Mouse (Mus musculus) hindbrain, embryonic 11.5 days (tissue): ENCODE results near the gene Idh2. TPM values are rescaled to one million over a fixed set of nuclear protein-coding genes. Genes with fewer than 3 reads are reported as not detected.

Experiments used
- ATAC-seq: fragments of 200-750 bp; cut with Nextera tagmentation; 2 replicates; pipeline ENCODE4 v1.8.0; 2017; ENCODE audit warnings: mild to moderate bottlenecking, moderate TSS enrichment, moderate library complexity; ENCODE audit not compliant: low FRiP score
- DNase-seq: peaks from one replicate; pipeline ENCODE4 v3.0.0-alpha.2; 2015; ENCODE audit warnings: low spot score
- H3K27ac ChIP-seq: fragments of 300-500 bp; sonication (generic); 2 replicates; pipeline ENCODE4 v1.5.1; 2014; ENCODE audit warnings: mild to moderate bottlenecking, low read depth, low read length
- H3K27me3 ChIP-seq: fragments of 300-500 bp; sonication (generic); 2 replicates; pipeline ENCODE4 v1.6.1; 2014; ENCODE audit warnings: mild to moderate bottlenecking, low read length, moderate library complexity, mixed read lengths; ENCODE audit not compliant: control insufficient read depth, insufficient read depth
- H3K36me3 ChIP-seq: fragments of 300-500 bp; sonication (generic); 2 replicates; pipeline ENCODE4 v1.6.1; 2014; ENCODE audit warnings: mild to moderate bottlenecking, low read length, moderate library complexity, mixed read lengths; ENCODE audit not compliant: control insufficient read depth, insufficient read depth
- H3K4me1 ChIP-seq: fragments of 300-500 bp; sonication (generic); replicated peaks from 2 replicates; pipeline ENCODE4 v1.6.1; 2014; ENCODE audit warnings: low read length, mixed read lengths; ENCODE audit not compliant: control insufficient read depth, insufficient read depth
- H3K4me2 ChIP-seq: fragments of 300-500 bp; sonication (generic); replicated peaks from 2 replicates; pipeline ENCODE4 v1.6.1; 2014; ENCODE audit warnings: mild to moderate bottlenecking, low read depth, low read length
- H3K4me3 ChIP-seq: fragments of 300-500 bp; sonication (generic); 2 replicates; pipeline ENCODE4 v1.5.1; 2014; ENCODE audit warnings: low read depth, low read length
- H3K9ac ChIP-seq: fragments of 300-500 bp; sonication (generic); 2 replicates; pipeline ENCODE4 v1.6.1; 2014; ENCODE audit warnings: low read depth, low read length
- H3K9me3 ChIP-seq: fragments of 300-500 bp; sonication (generic); 2 replicates; pipeline ENCODE4 v1.6.1; 2016; ENCODE audit warnings: low read length; ENCODE audit not compliant: control insufficient read depth
- WGBS: fragments of 180-500 bp; shearing (Covaris S2); extraction: QIAGEN DNeasy Blood & Tissue Kit; methylation state at CpG from one replicate; pipeline ENCODE4 v1.1.7; 2014; 5-methylcytosine and 5-hydroxymethylcytosine counted together
- polyA plus RNA-seq: library from polyadenylated mRNA; unstranded; fragments of >200 nt; fragmentation: Nextera tagmentation; extraction: Ambion mirVana; gene quantifications from 2 replicates; pipeline ENCODE4 v1.2.1, GENCODE M21; 2014

Idh2 gene
- polyA plus RNA-seq, 1 experiment from 2014 or later = 331 TPM

DNA sequence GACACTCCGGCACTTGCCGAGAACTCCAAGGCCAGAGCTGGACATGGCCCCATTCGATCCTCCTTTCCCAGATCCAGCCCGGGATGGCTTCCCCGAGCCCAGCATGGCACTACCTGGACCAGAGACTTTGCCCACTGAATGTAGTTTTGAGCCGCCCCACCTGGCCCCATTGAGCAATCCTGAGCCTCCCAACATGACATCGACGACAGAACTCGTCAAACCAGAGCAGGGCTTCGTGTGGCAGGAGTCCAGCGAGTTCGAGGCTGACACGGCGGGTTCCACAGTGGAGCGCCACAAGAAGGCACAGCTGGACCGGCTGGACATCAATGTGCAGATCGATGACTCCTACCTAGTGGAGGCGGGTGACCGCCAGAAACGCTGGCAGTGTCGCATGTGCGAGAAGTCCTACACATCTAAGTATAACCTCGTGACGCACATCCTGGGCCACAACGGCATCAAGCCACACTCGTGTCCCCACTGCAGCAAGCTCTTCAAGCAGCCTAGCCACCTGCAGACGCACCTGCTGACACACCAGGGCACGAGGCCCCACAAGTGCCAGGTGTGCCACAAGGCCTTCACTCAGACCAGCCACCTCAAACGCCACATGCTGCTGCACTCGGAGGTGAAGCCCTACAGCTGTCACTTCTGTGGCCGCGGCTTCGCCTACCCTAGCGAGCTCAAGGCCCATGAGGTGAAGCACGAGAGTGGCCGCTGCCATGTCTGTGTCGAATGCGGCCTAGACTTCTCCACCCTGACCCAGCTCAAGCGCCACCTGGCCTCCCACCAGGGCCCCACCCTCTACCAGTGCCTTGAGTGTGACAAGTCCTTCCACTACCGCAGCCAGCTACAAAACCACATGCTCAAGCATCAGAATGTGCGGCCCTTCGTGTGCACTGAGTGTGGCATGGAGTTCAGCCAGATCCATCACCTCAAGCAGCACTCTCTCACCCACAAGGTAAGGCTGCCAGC, 33.3 kb downstream of the Idh2 start:
- Histone ChIP-seq H3K4me2 (no peak overlapping the region), H3K9me3 (no peaks in the 10 kb centered on the region), H3K27me3 (no peaks in the 10 kb centered on the region), H3K36me3 (peaks cover 12% of the 10 kb centered on the region), H3K4me1 (peaks cover 3% of the 10 kb centered on the region; the same call in 1 of the 2 replicates), H3K27ac (no peak overlapping the region), H3K4me3 (no peak overlapping the region), H3K9ac (no peak overlapping the region)
- no peak for ATAC-seq
- DNase-seq = no peak
- WGBS = 95% methylated on average over 41 of the region's 42 CpGs

GRCm38 (mm10) chr7:80078792-80079301, 36.3 kb downstream of the Idh2 start:
- H3K4me3 ChIP-seq = no peak overlapping the region
- no peak overlapping the region; the same call in 1 of the 2 replicates for H3K9ac ChIP-seq
- ATAC-seq = no peak
- H3K36me3 ChIP-seq = peaks cover 7% of the 10 kb centered on the region
- 52% methylated on average over 14 of the region's 14 CpGs for WGBS
- H3K4me1 ChIP-seq = peaks cover 17% of the 10 kb centered on the region
- H3K9me3 ChIP-seq = no peaks in the 10 kb centered on the region
- DNase-seq = no peak
- no peak overlapping the region for H3K4me2 ChIP-seq
- no peaks in the 10 kb centered on the region for H3K27me3 ChIP-seq
- 0 out of 2 replicates have a peak overlapping the region, but pooled peaks have one; percentile 3 for H3K27ac ChIP-seq

GRCm38 (mm10) chr7:80077801-80078200, 37.4 kb downstream of the Idh2 start:
- ATAC-seq = no peak
- H3K4me1 ChIP-seq = peaks cover 20% of the 10 kb centered on the region

GRCm38 (mm10) chr7:80076961-80077716, 38.1 kb downstream of the Idh2 start:
- H3K27me3 ChIP-seq = no peaks in the 10 kb centered on the region
- peaks cover 24% of the 10 kb centered on the region for H3K4me1 ChIP-seq
- whole genome bisulfite sequencing = 69% methylated on average over 6 of the region's 6 CpGs
- peaks cover 2% of the 10 kb centered on the region; the same call in 1 of the 2 replicates for H3K36me3 ChIP-seq
- H3K4me3 ChIP-seq = no peak overlapping the region
- ATAC-seq (peak; percentile 19; the same call in 1 of the 2 replicates), DNase-seq (no peak)
- no peak overlapping the region for H3K9ac ChIP-seq
- H3K9me3 ChIP-seq = no peaks in the 10 kb centered on the region
- no peak overlapping the region for H3K4me2 ChIP-seq
- peak overlapping the region; percentile 87 for H3K27ac ChIP-seq

More at GRCm38 (mm10) chr7:80077801-80078200, 37.4 kb downstream of the Idh2 start:
- Histone ChIP-seq H3K36me3 (peaks cover 7% of the 10 kb centered on the region), H3K27me3 (no peaks in the 10 kb centered on the region), H3K9ac (no peak overlapping the region), H3K9me3 (no peaks in the 10 kb centered on the region), H3K27ac (no peak overlapping the region), H3K4me3 (no peak overlapping the region), H3K4me2 (no peak overlapping the region)
- no peak for DNase-seq
- 68% methylated on average over 9 of the region's 9 CpGs for WGBS

- Histone ChIP-seq H3K27ac (peak overlapping the region; percentile 87), H3K4me1 (peaks cover 24% of the 10 kb centered on the region), H3K9ac (peak overlapping the region; percentile 16; the same call in 1 of the 2 replicates), H3K9me3 (no peaks in the 10 kb centered on the region), H3K4me3 (no peak overlapping the region), H3K36me3 (no peaks in the 10 kb centered on the region), H3K4me2 (no peak overlapping the region), H3K27me3 (no peaks in the 10 kb centered on the region)
- DNase-seq = no peak
- peak; percentile 69 for ATAC-seq
- WGBS = 7% methylated on average over 4 of the region's 4 CpGs
Observed at GRCm38 (mm10) chr7:80075946-80076583, 39.1 kb downstream of the Idh2 start.

DNA sequence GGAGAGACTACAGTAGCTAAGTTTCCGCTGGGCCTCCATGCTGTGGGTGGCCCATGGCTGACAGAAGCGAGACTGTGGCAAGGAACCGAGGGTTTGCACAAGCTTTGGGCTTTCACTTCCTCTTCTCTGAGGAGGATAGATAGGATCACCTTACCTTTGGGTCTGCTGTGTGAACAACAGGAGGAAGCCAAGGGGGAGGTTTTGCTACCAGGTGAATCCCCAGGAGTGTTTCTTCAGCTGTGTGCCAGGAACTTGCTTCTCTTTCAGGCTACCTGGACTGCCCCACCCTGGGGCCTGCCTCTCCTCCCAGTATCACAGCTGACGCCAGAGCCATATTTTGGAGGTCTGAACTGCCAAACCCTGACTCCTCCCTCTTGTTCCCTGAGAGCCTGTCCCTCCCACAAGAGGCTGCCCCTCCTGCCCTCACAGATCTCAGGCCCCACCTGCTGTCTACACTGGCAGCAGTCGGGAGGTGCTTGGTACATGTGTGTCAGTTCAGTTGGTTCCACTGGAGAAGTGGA, 40.2 kb downstream of the Idh2 start:
- H3K4me2 ChIP-seq = no peak overlapping the region
- no peaks in the 10 kb centered on the region for H3K9me3 ChIP-seq
- no peak overlapping the region for H3K9ac ChIP-seq
- DNase-seq = no peak
- no peaks in the 10 kb centered on the region for H3K36me3 ChIP-seq
- no peak overlapping the region for H3K4me3 ChIP-seq
- 46% methylated on average over 5 of the region's 5 CpGs for WGBS
- no peaks in the 10 kb centered on the region for H3K27me3 ChIP-seq
- no peak for ATAC-seq
- H3K4me1 ChIP-seq = peaks cover 26% of the 10 kb centered on the region
- H3K27ac ChIP-seq = peak overlapping the region; percentile 87

- DNase-seq (no peak), ATAC-seq (no peak)
- no peak overlapping the region for H3K4me2 ChIP-seq
- no peak overlapping the region for H3K9ac ChIP-seq
- H3K9me3 ChIP-seq = no peaks in the 10 kb centered on the region
- 79% methylated on average over 8 of the region's 8 CpGs for WGBS
- no peak overlapping the region for H3K4me3 ChIP-seq
- no peaks in the 10 kb centered on the region for H3K27me3 ChIP-seq
- peak overlapping the region; percentile 53; the same call in 1 of the 2 replicates for H3K27ac ChIP-seq
- H3K4me1 ChIP-seq = peaks cover 38% of the 10 kb centered on the region
- H3K36me3 ChIP-seq = no peaks in the 10 kb centered on the region
Observed at GRCm38 (mm10) chr7:80073506-80073905, 41.7 kb downstream of the Idh2 start.

GRCm38 (mm10) chr7:80072297-80072696, 42.9 kb downstream of the Idh2 start:
- DNase-seq (no peak), ATAC-seq (no peak)

More at GRCm38 (mm10) chr7:80072297-80072696, 42.9 kb downstream of the Idh2 start:
- H3K4me3 ChIP-seq = no peak overlapping the region
- peaks cover 38% of the 10 kb centered on the region for H3K4me1 ChIP-seq
- H3K4me2 ChIP-seq = no peak overlapping the region
- H3K36me3 ChIP-seq = no peaks in the 10 kb centered on the region
- H3K27me3 ChIP-seq = no peaks in the 10 kb centered on the region
- 43% methylated on average over 6 of the region's 6 CpGs for WGBS
- no peak overlapping the region for H3K27ac ChIP-seq
- H3K9ac ChIP-seq = no peak overlapping the region
- H3K9me3 ChIP-seq = no peaks in the 10 kb centered on the region
